Mouse (Mus musculus) gastrocnemius, adult 18-20 months (tissue): ENCODE data around the gene Ern1. TPM values are rescaled to one million over a fixed set of nuclear protein-coding genes. Genes with fewer than 3 reads are reported as not detected.

Experiments used
- DNase-seq: peaks from one replicate; pipeline ENCODE4 v3.0.0; 2021; ENCODE audit warnings: low spot score
- total RNA-seq, 2 experiments: library from RNA; stranded (reverse); gene quantifications; 2 replicates each; pipeline ENCODE4 v1.2.3; 2021

Gene Ern1
- total RNA-seq, 2 experiments from 2014 or later: 6.6 to 9.1 TPM

DNA sequence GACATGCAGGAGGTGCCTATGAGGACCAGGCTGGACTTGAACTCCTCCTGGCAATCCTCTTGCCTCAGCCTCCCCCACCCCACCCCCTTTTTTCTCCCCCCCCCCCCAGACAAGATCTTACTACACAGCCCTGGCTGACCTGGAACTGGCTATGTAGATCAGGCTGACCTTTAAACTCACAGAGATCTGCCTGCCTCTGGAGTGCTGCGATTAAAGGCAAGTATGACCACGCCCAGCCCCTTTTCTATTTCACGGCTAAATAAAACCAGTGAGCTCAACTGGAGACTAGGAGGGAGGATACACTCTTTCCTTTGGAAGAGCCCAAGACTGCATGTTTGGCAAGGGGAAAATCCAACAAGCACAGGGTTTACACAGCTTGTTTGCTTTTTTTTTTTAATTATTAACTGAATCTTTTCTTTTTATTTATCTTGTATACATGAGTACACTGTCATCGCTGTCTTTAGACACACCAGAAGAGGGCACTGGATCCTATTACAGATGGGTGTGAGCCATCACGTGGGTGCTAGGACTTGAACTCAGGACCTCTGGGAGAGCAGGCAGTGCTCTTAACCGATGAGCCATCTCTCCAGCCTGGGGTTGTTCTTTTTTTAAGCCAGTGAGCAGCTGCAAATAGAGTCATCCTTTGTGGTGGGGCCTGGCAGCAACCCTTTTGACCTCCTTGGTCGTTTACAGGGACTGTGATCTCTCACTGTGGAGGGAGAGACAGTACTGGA, 94.9 kb downstream of the Ern1 start:
- no peak for DNase-seq

DNA sequence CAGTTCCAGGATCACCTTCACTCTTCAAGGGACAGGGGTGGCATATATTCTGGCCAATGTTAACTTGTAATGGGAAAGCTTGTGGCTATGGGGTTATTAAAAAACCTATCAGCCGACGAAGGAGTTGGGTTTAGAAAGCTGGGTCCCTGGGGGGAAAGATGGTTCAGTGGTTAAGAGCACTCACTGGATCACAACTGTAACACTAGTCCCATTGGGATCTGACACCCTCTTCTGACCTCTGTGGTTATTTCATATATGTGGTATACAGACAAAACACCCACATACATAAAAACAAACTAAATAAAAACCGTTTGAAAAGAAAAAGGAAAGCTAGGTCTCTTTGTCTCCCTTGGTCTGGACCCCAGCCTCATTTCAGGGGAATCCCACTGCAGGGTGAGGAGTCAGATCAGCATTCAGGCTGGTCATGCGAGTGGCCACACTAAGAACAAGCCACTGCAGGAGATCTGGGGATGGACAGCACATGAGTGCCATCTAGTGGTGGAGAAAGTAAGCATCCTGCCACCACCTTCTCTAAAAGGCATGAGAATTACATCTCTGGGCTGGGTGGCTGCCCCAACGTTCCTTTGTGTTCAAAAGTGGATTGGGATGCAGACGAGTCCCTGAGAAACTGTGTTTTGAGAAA, 96.0 kb downstream of the Ern1 start:
- DNase-seq: peak; percentile 81

DNA sequence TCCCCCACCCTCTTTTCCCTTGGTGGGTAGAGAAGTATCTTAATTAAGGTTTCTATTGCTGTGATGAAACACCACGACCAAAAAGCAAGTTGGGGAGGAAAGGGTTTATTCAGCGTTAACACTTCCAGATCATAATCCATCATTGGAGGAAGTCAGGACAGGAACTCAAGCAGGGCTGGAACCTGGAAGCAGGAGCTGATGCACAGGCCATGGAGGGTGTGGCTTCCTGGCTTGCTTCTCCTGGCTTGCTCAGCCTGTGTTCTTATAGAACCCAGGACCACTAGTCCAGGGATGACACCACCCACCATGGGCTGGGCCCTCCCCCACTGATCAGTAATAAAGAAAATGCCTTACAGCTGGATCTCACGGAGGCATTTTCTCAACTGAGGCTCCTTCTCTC, 96.9 kb downstream of the Ern1 start:
- no peak for DNase-seq

DNA sequence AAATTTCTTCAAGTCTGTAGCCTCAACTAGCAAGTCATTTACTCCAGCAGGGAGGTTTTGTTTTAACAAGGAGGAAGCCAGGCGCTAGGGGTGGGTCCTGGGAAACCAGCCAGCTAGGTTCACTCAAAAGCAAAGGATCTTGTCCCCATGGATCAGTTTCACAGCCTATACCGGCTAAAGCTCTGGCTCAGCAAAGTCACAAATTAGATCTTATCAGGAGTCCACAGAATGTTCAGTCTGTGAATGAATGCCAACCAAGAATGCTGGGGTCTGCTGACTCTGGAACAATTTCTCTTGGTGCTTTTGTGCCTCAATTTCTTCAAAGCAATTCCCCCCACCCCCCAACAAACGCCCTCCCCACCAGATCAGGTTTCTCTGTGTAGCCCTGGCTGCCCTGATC, 98.0 kb downstream of the Ern1 start:
- no peak for DNase-seq

DNA sequence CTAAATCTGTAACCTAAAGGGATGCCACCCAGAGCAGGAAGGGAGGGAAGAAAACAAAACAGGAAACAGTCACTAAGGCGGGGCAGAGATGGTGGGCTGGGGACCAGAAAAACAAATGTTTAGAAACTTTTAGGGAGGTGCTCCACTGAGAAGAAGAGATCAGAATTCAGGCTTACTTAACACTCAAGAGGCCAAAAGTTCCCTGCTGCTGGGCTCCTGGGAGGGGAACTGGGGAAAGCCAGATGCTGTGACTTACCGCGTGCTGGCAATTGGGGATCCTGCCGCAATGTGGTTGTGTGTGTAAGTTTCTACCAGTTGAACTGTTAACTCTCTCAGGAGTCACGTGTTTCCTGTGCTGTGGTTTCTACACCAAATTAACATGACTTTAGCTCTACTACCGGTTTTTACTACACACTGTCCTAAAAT, 99.8 kb downstream of the Ern1 start, which contains the start of gene Icam2:
Gene Icam2 (minus strand): TSS at position 285 of the 426 bp plus-strand sequence.
- DNase-seq: no peak

DNA sequence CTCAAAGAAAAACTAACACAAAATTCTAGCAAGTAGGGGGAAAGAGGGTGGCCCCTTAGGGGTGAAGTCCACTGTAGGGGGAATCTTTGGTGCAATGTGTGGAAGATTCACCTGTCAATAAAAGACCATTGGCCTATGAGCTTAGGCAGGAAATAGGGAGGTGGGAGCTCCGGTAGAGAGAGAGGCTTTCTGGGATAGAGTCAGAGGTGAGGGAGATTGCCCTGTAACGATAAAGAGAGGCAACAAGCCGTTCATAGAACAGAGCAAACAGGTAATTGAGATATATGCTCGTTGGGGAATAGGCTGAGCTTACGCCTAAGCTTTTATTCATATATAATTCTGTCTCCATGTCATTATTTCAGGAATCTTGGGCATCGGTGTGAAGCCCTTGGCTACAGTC, 100.6 kb downstream of the Ern1 start:
- DNase-seq: no peak

DNA sequence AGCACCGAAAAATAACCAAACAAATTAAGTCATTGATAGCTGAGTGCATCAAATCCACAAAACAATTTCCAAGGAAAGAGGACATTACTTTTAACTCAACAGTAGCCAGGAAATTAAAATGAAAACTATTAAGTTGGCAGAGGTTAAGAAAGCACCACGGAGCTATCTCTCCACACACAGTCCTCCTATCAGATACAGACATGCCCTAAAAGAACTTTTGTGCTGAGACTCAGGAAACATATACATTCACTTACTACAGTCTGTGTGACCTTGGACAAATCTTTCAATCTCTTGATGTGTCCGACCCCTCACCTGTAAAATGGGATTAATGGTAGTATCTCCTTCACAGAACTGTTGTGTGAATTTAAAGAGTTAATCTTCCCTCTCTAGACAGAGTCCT, 101.2 kb downstream of the Ern1 start:
- no peak for DNase-seq

DNA sequence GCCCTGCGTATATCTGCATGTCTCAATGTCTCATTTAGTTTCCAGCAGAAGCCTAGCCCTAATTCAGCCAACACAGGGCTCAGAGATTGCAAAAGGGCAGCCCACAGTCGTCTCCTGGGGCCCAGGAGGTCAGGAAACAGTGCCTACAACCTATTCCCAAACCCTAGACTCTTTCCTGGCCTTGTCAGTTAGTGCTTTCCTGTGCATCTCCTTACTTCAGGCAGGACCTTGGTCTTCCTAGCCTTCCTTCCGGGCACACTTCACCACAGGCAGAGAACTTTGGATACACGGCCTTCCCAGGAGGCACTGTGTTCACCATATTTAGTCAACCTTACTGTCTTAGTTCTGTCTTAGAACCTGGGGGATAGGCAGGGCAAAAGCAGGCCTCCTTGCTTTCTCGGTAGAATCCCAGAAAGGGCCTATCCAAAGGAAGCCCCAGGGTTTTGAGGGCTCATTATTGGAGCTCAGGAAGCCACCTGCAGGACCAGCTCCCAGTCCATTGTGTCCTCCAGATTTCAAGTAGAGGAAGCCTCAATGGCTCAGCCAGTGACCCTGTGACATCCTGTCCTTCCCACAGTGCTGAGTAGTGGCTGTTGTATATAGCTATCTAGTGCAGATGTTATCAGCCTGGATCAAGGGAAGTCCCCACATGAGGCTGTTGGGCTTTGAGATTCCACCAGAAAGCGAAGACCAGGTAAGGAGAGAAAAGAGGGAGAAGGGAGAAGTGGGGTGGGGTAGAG, 104.4 kb downstream of the Ern1 start:
- DNase-seq: no peak

DNA sequence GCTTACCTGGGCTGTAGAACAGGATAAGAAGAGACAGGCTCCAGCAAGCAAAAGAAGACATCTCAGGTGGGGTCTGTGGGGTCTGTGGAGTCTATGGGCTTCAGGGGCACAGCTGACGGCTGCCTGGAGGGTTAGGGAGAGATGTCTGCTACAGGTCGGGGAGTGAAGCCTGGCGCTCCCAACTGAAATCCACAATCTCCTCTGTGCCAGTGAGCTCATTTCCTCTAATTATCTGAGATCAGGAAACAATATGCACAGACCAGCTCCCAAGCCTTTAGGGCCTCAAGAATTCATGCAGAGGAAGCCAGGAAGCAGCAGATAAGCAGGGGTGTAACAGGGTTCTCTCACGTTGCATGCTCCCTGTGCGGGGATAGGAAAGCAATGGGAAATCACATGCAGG, 105.2 kb downstream of the Ern1 start:
- DNase-seq: no peak

DNA sequence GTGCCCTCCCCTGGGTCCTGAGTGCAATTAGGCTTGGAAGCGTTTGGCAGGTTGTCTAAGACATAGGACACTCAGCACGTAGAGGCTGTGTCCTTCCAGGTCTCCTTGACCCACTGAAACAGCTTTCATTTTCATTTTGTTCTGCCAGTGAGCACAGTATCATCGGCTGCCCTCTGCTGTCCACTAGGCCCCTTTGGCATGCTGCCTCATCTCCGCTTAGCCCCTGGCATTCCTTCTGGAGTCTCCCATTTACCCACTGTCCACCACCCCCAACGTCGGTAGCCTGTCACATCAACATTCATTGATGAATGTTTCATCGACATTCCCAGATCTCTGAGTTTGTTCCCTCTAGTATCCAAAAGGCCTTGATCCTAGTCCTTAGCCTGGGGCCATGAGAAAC, 105.8 kb downstream of the Ern1 start:
- no peak for DNase-seq

DNA sequence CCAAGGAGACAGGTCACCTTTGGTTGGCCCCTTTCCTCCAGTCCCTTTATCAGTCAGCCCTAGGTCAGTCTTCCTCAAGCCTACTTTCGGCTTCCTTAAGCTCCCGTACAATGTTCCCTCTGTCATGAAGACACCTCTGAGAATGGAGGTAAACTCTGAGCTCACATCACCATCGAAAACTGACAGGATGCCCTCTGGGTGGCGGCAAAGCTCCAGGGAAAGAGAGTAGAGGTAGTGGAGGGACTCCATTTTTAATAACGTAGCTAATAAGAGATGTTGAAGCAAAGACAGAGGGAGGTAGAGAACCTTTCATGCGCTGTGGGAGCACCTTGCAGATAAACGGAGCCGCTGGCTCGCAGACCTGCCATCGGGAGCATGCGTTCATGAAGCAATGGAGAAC, 106.6 kb downstream of the Ern1 start:
- no peak for DNase-seq

DNA sequence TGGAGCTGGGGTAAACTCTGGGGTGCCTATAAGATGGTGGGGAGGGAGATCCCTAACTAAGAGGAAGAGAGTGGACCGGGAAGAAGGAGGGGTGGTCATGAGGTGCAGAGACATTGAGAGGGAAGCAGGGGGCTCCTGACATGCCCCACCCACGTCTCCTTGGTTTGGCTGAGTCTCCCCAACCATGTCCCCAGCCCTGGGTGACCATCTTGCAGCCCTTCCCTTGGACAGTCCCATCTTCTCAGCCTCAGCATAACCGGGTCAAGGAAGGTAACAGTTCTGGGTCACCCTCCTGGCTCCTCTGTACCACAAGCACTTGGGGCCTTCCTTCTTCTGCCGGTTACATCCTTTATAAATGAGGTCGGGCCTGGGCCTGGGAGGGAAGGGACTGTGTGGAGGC, 112.7 kb downstream of the Ern1 start:
- no peak for DNase-seq

DNA sequence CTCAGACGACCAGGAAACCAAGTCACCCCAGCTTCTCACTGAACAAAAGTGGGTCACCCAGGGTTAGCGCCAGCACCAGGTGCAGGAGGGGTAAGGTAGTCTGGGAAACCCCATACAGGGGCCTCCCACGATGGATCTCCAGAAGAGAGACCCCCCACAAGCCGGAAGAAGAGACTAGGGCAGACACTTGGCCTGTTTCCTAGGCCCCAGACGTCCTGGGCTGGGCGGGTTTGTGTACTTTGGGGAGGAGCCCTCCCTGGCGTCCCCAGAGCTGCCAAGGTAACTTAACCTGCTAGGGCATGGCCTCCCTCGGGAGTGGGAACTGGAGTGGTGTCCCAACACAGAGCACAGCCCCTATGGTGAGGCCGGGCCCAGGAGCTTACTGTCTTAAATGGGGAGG, 113.1 kb downstream of the Ern1 start:
- DNase-seq: no peak

DNA sequence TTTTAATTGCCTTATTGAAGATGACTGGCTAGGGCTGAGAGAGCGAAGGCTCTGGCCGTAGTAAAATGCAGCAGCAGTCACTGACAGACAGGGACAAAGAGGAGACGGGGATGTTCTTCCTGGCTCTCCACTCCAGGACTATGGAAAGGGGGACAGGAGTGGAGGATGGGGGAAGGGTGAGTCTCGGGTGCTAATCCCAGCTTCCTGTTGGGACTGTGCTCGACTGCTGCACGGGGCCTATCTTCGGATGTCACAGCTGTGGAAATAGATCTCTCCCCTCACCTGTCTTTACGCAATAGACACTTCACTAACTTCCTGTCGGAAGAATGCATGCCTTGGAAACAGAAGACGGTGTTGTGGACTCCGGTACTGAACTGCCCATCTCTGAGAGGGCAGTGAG, 113.7 kb downstream of the Ern1 start:
- DNase-seq: no peak

DNA sequence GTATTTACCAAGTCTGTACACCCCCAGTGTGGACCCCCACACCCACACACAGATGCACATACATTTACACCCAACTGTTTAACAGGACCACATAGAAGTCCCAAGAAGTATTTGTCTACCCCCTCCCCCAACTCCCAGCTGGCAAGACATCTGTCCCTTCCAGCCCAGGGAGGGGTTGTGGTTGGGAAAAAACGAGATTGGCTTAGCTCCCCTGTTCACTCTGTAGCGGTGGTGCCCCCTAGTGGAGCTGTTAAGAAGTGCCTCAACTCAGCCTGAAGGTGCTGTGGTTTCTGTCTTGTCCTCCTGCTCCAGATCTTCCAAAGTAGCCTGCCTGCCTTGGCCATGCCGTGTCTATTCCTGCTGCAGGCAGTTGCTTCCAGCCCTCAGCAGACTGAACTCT, 121.3 kb downstream of the Ern1 start:
- peak; percentile 92 for DNase-seq

DNA sequence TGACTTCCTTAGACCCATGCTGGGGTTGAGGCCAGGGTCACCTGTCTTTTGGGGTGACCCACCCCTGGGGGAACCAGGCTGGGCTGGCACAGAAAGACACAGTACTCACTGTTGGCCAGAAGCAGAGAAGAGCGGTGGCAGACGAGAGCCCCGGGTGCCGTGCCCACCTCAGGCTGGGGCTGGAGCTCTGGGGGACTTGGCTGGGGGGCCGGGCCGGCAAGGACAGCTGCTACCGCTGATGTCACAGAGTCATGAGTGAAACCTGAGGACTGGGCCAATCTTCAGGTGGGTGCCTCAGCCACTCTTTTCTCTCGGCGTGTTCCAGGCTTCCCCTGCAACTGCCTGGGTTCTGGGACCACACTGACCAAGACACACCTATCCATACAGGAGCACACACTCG, 122.3 kb downstream of the Ern1 start, which contains the start of gene Prr29:
Gene Prr29 (plus strand): TSS at position 107 of the 400 bp plus-strand sequence.
- DNase-seq: peak; percentile 77

DNA sequence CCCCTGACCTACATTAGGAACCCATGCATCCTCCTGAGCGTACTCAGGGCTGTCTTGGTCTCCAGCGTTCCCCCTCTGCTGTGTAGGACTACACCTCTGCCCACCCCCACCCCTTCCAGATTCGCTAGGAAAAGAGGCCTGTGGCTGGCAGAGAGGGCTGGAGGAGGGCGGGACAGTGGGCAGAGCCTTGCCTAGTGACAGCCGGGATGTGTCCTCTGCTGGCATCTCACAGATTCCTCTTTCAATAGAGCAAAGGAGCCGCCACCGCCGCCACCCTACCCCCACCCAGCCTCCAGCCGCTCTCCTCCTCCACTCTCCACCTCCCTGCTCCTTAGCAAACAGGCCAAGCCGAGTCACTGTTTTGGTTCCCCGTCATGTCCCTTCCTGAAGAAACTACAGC, 122.9 kb downstream of the Ern1 start:
- peak; percentile 76 for DNase-seq

DNA sequence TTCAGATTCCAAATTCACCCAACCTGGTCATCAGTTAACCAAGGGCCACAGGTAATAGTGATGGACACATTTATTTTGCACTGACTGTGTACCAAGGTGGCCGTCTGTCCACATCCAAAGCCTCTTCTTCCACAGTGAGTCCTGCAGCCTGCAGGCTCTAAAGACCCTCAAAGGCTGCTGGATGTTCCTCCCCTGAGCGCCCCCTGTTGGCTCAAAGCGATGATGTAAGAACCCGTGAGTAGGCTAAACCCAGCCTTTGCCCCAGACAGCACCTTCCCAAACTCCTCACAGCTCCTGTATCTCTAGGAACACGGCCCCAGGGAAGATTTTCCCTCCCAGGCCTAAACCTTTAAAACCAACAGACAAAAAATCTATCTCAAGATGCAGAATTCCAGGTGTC, 128.3 kb downstream of the Ern1 start:
- no peak for DNase-seq

DNA sequence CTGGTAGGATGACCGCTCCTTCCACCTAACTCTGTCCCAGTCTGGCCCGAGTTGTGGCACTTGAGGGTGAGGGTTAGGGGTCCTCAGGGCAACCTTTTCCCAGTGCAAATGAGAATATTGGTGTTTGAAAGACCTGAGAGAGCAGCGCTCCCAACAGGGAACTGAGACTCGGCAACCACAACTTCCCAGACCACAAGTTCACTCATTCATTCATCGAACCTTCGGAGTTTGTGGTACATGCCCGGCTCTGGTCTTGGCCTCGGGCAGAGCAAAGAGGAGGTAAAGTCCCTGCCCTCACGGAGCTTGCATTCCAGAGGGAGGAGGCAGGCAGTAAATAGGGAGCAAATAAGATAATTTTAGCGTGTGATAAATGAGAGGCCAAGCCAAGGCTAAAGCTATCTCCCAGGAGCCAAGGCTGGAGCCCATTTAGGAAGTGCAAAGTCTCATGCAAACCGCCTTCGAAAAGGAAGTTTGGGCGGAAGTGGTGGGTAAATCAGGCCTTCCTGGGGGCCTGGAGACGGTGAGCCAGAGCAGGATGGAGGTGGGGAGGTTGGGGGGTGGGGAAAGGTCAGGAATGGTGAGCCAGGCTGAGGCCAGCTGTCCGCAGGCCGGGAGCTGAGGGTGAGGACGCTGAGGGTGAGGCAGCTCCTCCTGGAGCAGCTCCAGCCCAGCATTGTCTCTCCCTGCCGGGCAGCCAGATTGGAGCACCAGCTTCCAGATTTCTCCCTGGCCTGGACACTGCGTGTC, 132.1 kb downstream of the Ern1 start:
- peak; percentile 53 for DNase-seq

DNA sequence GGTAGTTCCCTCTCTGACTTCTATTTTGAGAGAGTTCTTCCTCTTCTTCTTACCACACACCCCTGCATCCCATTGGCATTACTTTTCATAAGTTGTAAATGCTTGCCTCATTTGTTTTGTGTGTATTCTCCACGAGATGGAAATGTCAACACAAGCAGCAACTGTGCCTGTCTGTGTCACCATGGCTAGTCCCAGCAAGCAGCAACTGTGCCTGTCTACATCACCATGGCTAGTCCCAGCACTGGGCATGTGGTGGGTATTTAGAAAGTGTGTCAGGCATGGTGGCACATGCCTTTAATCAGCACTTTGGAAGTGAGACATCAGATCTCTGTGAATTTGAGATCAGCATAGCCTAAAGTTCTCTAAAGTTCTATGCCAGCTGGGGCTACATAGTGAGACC, 133.5 kb downstream of the Ern1 start:
- no peak for DNase-seq

DNA sequence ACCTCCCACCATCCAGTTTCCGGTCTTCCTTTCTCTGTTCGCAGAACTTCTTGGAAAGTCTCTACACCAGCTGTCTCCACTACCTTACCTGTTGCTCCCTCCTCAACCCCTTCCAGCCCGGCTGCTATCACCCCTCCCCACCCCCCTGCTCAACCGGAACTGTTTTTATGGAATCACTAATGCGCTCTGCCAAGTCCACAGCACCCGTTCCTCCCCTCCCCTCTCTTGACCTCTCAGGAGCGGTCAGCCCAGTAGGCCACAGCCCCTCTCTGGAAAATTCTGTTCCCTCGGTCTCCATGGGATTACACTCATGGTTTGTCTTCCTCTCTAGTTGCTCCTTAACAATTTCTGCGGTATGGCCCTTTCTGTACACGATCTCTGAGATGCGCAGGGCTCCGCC, 134.5 kb downstream of the Ern1 start, which contains the start of gene Scn4a:
Gene Scn4a (minus strand): TSS at position 101 of the 400 bp plus-strand sequence.
- no peak for DNase-seq

DNA sequence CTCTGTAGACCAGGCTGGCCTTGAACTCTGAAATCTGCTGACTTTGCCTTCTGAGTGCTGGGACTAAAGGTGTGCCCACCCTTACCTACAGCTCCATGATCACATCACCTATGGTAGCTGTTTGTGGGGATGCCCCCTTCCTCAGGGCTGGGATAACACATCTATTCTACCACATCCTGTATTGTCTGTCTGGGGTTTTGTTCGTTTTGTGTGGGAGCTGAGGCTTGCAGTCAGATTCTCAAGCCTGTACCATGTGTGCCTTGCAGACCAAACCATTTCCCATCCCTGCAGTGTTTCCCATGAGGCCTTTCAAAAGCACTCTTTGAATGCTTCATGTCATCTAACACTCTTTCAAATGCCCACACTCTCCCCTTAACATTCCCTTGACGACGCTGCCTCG, 135.7 kb downstream of the Ern1 start:
- no peak for DNase-seq
